Mouse (Mus musculus): ENCODE data around the gene Gm45717. TPM values are rescaled to one million over a fixed set of nuclear protein-coding genes. Genes with fewer than 3 reads are reported as not detected.
A peak's percentile ranks its signal among the peaks of the same experiment; 100 is the strongest.
"Not testable (repeated sequence)": the region's sequence is repeated elsewhere in the genome, so short reads cannot be mapped to it uniquely, and the experiment has no call there.

Gene Gm45717
- total RNA-seq, 2 experiments from 2014 or later: not detected

- Histone ChIP-seq H3K4me3 (no peak overlapping the region), H3K27ac (no peak overlapping the region)
- DNase-seq: no peak
- intact Hi-C loops (cut with DNase I): no loop called here
- no peak for TF ChIP-seq CTCF (IDR thresholded peaks at IDR 0.05)
These were observed 27.2 kb upstream of the Gm45717 start for GRCm38 (mm10) chr7:140982971-140983370.

- TF ChIP-seq CTCF (IDR thresholded peaks at IDR 0.05): no peak
- no peak overlapping the region for H3K27ac ChIP-seq
- intact Hi-C loops (cut with DNase I): no loop called here
- no peak overlapping the region for H3K4me3 ChIP-seq
- no peak for DNase-seq
These were observed 26.0 kb upstream of the Gm45717 start for GRCm38 (mm10) chr7:140981704-140982103.

- H3K27ac ChIP-seq; intact Hi-C loops (cut with DNase I); DNase-seq; H3K4me3 ChIP-seq: not testable (repeated sequence)
These were observed 21.0 kb upstream of the Gm45717 start for GRCm38 (mm10) chr7:140976720-140977119.

DNA sequence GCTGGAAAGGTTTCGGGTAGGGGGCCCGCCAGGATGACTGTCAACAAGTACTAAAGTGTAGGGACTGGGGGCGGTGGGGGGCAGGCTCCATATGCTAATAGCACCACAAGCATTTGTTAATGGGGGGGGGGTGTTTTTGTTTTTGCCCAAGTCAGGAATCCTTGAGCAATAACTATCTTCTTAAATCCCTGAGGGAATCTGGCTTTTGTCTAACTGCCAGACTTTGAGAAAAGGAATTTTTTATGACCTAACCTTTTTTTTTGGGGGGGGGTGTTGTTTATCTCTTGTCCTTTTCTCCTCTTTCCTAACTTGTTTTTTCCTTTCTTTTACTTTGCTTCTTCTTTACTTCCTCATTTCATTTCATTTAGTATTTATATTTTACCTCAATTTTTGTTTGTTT is 19.7 kb upstream of the Gm45717 start:
- no peak for DNase-seq
- H3K4me3 ChIP-seq: no peak overlapping the region
- intact Hi-C loops (cut with DNase I): no loop called here
- H3K27ac ChIP-seq: no peak overlapping the region; the same call in 1 of the 2 replicates
- TF ChIP-seq CTCF (IDR thresholded peaks at IDR 0.05): no peak

- intact Hi-C loops (cut with DNase I): no loop called here
- H3K27ac ChIP-seq: peak overlapping the region; percentile 43
- no peak overlapping the region for H3K4me3 ChIP-seq
- DNase-seq: no peak
- no peak for TF ChIP-seq CTCF (IDR thresholded peaks at IDR 0.05)
These were observed 19.2 kb upstream of the Gm45717 start for GRCm38 (mm10) chr7:140974940-140975339.

DNA sequence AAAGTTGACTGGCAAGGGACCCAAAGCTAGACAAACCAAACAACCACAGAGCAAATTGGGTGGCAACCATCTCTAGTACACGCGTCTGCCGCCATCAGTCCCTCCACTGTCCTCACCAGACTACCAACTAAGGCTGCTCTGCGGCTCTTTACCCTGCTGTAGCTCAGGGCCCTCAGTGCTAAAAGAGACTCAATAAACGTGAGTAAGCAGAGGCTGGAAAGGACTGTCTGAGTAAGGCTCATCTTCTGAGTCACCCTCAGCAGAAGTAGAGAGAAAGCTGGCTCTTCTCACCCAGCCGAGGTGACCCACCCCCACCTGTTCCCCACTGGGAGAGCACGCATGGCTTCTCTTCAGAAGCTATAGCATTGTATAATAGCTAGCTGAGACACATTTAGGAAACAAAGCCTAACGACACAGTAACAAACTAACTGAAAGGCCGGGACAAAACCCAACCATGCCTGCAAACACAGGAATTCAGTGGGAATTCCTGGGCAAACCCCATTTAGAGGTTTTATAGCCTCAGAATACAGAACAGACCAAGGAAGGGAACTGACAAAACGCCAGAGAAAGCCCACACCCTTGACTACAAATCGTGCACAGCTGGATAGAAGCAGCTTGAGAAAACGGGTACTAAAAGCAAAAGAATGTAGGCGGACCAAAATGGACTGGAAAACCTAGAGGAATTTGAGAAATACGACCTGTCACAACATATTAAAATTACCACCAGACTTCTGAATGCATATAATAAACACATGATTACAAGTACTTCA is 17.8 kb upstream of the Gm45717 start:
- peak overlapping the region; percentile 38 for H3K27ac ChIP-seq
- DNase-seq: no peak
- intact Hi-C loops (cut with DNase I): no loop called here
- no peak for TF ChIP-seq CTCF (IDR thresholded peaks at IDR 0.05)
- H3K4me3 ChIP-seq: no peak overlapping the region

GRCm38 (mm10) chr7:140971479-140972171 is 15.9 kb upstream of the Gm45717 start:
- intact Hi-C loops (cut with DNase I): no loop called here
- H3K4me3 ChIP-seq: peak overlapping the region; percentile 9; the same call in 1 of the 2 replicates
- DNase-seq: no peak
- no peak for TF ChIP-seq CTCF (IDR thresholded peaks at IDR 0.05)
- H3K27ac ChIP-seq: peak overlapping the region; percentile 84

DNA sequence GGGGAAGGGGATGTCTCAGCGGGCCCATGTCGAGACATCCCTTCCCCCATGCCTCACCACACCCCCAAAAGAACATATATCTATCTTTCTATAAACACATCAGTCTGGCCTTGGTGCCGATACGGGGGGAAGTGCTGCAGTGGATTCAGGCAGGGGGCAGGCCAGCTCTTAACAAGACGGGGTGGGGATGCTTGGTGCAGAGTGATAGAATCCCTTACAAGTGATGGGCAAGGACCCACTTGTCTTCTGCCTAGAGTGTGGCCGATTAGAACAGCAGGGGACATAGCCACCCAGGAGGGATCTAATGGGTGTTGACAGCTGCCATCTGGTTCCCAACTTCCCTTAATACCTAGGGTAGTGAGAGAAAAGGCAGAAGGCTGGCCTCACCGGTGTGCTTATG is 15.2 kb upstream of the Gm45717 start:
- DNase-seq: no peak
- no peak for TF ChIP-seq CTCF (IDR thresholded peaks at IDR 0.05)
- intact Hi-C loops (cut with DNase I): no loop called here
- peak overlapping the region; percentile 84 for H3K27ac ChIP-seq
- no peak overlapping the region for H3K4me3 ChIP-seq

- intact Hi-C loops (cut with DNase I); DNase-seq; H3K27ac ChIP-seq; H3K4me3 ChIP-seq: not testable (repeated sequence)
These were observed 13.0 kb upstream of the Gm45717 start for GRCm38 (mm10) chr7:140968710-140969109.

DNA sequence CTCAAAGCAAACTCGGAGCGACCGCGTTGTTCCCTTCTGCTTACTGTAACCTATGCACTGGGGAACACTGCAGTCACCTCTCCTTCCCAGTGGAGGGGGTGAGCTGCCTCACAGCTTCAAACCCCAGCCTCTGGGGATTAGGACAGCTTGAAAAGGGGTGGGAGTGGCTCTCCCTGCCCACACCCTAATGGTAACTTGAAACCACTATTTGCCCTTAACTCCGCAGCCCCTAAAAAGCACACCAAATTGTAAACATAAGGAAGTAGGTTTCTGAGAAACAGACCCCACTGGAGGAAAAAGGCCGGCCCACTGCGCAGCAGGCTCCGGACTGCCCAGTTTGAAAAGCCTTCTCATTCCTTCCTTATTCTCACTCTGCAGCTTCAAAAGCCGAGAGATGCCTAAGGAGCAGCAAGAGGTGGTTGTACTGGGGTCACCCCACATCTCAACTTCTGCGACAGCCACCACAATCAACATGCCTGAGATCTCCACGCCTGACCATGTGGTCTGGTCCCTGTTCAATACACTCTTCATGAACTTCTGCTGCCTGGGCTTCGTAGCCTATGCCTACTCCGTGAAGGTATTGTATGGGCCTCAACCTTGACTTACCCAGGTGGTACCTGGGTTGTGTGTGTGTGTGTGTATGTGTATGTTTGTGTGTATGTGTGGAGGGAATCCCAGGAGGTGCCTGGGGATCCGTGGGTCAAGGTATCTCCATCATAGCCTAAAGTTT is 12.3 kb upstream of the Gm45717 start:
- DNase-seq: no peak
- no peak for TF ChIP-seq CTCF (IDR thresholded peaks at IDR 0.05)
- no peak overlapping the region for H3K27ac ChIP-seq
- intact Hi-C loops (cut with DNase I): no loop called here
- H3K4me3 ChIP-seq: no peak overlapping the region

DNA sequence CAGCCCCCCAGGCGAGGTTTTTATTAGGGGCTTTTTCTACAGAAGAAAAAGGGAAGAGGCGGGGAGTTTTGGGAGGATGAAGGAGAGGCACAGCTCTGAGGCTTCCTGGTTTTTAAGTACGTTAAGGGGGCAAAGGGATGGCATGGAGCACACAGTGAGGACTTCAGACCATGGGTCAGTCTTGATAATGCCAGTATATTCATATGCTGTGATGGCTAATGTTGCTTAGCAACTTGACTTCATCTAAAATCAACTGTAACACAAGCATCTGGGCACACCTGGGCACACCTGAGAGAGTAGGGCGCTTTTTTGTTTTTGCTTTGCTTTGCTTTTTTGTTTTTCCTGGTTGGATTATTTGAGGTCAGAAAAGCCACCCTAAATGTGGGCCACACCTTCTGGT is 11.2 kb upstream of the Gm45717 start, which contains the start of gene Ifitm1:
Gene Ifitm1 (plus strand): TSS at position 301 of the 400 bp plus-strand sequence.
- intact Hi-C loops (cut with DNase I): no loop called here
- no peak for DNase-seq
- Histone ChIP-seq H3K27ac (no peak within 1 kb of the TSS), H3K4me3 (no peak within 1 kb of the TSS)
- no peak for TF ChIP-seq CTCF (IDR thresholded peaks at IDR 0.05)

DNA sequence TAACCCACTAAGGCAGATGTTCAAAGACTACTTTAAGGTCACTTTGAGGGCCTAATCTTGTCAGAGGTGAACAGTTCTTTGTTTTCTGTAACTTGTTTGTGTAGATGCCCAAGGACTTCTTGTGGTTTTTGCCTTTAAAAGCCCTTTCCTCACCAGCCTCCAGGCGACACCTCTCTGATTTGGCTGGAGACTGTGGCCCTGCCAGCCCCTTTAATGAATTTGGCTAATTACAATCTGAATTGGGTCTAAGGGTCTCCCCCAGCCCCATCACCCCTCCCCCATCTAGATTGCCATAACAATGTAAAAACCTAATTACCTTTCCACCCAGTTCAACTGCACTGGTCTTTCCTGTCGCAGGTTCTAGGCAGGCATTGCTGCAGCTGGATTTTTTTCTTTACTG is 7.0 kb upstream of the Gm45717 start:
- no peak overlapping the region for H3K4me3 ChIP-seq
- intact Hi-C loops (cut with DNase I): no loop called here
- no peak for TF ChIP-seq CTCF (IDR thresholded peaks at IDR 0.05)
- no peak for DNase-seq
- H3K27ac ChIP-seq: no peak overlapping the region

- Histone ChIP-seq H3K27ac (no peak overlapping the region), H3K4me3 (no peak overlapping the region)
- no peak for DNase-seq
- TF ChIP-seq CTCF (IDR thresholded peaks at IDR 0.05): no peak
- intact Hi-C loops (cut with DNase I): no loop called here
These were observed 5.7 kb upstream of the Gm45717 start for GRCm38 (mm10) chr7:140961416-140961815.

Data from gastrocnemius, adult 2 months (tissue).